Mouse (Mus musculus) heart, adult 11 months (tissue): Measurements from ENCODE around the gene Tut1.
"Not testable (repeated sequence)": the region's sequence is repeated elsewhere in the genome, so short reads cannot be mapped to it uniquely, and the experiment has no call there.

Source experiments
- DNase-seq: peaks from one replicate; pipeline ENCODE4 v3.0.0; 2022

Gene Tut1

GRCm38 (mm10) chr19:8984255-8984868 is 30.7 kb downstream of the Tut1 start:
- DNase-seq = peak; percentile 99

GRCm38 (mm10) chr19:8985891-8986290 is 32.2 kb downstream of the Tut1 start:
- DNase-seq = peak; percentile 95

- peak; percentile 98 for DNase-seq
Measured at GRCm38 (mm10) chr19:8987816-8988215, 34.2 kb downstream of the Tut1 start.

- DNase-seq = no peak
Measured at GRCm38 (mm10) chr19:8988346-8989065, 34.9 kb downstream of the Tut1 start.

DNA sequence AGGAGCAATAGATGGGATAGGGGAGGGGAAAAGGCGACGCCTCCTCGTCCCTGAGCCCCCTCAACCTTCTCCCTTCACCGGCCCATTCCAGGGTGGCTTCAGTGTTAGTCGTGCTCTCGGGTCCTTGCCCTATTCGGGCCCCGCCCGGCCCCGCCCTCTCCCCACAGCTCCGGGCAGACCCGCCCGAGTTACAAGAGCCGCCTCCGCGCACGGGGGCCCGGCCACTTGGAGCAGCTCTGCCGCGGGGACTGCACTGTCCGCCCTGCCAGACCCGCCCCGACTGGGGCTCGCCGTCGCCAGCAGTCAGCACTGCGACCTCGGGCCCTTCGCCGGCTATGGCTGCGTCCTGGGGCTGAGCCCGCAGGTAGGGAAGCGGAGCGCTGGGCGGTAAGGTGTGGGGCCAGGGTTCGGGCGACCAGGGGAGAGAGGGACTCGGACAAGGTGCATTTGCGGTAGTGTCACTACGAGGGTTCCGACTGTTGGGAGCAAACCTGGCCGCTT is 35.5 kb downstream of the Tut1 start, which contains the start of gene Ahnak:
Gene Ahnak (plus strand): TSS at position 219 of the 501 bp plus-strand sequence.
- peak; percentile 100 for DNase-seq

DNA sequence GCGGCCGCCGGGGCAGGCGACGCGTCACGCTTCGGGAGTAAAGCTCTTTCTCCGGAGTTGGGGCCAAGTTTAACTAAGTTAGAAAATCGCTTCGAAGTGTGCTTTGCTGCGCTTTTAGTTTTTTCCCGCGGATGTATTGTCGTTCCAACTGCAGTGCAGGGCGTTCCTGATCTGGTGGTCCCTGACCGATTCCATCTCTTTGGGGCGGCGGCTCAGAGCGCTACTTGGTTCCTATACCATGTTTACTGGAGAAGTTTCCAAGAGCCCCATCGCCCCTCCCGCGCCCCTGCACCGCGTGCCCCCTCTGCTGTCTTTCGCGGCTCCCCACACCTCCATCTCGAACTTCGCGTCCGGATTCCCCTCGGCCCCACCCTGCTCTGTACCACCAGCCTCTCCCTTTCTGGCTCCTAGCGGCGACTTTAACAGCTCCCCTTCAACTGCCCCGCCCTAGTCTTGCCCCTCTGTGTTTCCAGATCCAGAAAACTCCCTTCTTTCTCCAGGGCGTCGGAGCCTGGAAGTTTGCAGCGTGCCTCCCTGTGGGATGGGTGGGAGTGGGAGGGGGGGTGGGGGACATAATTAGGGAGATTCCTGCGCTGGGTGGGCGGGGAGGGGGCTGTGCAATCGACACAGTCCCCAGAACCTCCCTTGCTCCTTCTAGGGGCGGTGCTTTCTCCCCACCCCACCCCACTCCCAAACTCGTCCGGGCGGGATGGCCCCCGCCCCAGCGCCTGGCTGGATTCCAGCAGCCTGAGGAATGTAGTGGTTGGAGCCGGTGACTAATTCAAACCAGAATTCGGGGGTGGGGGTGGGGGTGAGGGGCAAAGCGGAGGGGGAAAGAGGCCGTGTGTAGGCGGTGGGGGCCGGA is 36.2 kb downstream of the Tut1 start:
- peak; percentile 100 for DNase-seq

GRCm38 (mm10) chr19:8990432-8991102 is 36.9 kb downstream of the Tut1 start:
- DNase-seq = no peak

DNA sequence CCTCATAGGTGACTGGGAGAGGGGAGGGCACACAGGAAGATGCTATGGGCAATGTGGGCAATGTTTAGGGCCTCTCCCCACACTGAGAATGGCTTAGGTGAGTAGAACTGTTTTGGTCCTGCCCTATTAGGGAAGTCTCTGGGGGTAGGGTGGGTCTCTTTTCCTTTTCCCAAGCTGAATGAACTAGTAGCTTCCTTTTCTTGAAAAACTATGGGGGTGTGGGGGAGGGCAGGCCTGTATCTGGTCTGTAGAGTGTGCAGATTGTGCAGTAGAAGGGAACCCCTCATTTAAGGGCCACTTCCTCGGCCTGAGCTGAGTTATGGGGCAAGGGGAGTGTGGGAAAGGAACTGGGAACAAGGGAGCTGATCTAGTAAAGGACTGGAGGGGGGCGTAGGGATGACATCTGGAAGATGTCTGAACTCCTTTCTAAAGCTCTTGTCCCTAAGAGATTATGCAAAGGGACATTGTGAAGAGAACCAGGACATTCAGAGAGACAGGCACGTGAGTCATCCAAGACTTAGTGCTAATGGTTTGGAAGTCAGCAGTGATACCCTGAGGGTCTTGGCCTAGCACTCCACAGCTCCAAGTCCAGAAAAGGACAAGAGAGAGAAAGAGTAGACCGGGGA is 37.7 kb downstream of the Tut1 start:
- DNase-seq = peak; percentile 97

GRCm38 (mm10) chr19:8991871-8992735 is 38.5 kb downstream of the Tut1 start:
- DNase-seq = peak; percentile 97

- peak; percentile 100 for DNase-seq
Measured at GRCm38 (mm10) chr19:8992769-8993624, 39.4 kb downstream of the Tut1 start.

DNA sequence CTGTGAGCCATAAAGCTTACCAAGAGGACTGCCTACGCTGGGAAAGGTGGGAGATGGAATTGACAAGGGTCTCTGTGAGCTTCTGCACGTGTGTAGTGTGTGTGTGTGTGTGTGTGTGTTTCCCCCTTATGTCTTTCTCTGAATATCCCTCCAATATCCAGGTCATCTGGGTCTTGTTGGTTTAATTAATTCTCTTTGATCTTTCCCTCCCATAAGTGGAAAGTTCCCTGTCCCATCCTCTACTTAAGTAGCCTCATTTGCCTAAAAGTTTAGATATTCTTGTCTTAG is 39.9 kb downstream of the Tut1 start:
- DNase-seq = no peak

- peak; percentile 93 for DNase-seq
Measured at GRCm38 (mm10) chr19:8994813-8995607, 41.4 kb downstream of the Tut1 start.

DNA sequence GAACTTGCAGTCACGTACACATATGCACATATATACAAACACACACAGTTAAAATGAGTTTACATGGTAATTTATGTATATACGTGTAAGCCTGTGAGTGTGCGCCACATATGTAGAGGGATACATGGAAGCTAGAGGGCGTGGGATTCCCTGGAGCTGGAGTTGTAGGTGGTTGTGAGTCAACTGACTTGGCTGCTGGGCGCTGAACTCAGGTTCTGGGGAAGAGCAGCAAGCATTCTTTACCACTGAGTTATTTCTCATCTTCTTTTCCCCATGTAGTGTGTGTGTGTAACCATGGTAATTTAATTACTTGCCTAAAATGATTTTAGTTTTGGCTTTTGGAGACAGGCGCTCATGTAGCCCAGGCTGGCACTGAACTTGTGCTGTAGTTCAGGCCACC is 43.0 kb downstream of the Tut1 start:
- no peak for DNase-seq

DNA sequence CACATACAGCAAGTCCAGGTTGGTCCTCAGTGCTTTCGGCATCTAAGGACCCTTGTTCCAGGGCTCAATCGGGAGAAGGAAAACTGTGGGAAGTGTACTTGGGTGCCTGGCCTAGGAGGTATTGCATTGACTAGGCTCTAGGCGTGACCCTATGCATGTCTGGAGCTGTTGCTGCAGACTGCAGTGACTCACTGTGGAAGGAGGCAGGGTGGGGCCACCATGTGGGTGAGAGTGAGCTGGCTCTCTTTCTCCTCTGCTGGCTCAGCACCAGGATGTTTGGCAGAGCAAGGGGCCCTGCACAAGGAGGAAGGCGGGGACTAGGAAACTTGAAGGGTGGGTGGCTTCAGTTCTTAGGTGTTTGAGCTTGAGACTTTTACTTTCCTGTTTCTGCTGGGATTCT is 43.9 kb downstream of the Tut1 start:
- peak; percentile 99 for DNase-seq

DNA sequence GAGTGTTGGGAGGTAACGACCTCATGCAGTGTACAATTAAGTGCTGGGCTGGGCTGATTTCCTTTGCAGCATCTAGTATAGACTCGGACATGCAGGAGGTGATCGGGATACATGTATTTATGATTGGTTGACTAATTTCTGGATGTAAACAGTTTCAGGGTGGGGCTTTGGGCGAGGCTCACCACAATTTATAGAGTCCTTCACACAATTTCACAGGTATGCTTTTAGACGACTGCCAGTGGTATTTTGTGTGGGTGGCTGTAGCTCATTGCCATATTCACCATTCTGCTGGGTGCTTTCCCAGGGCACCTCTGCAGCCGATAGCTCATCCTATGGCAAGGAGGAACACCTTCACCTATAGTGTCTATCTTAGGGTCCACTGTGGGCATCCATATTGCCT is 44.9 kb downstream of the Tut1 start:
- no peak for DNase-seq

DNA sequence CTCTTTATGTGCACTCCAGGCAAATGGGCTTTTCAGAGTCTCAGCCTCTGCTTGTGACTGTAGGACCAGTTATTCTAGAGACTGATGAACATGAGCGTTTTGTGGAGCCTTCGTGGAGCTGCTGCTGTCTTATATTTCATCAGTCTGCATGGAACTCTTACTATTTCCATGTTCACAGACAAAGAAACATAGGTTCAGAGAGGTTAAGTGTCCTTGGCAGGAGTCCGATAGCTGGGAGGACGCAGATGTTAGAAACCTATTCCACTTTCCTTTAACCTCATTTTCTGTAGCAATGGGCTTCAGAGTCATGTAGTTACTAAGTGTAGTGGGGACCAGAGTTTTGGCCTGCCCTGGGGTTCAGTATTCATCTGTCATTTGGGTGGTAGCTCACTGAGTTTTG is 45.6 kb downstream of the Tut1 start:
- DNase-seq = no peak

- not testable (repeated sequence) for DNase-seq
Measured at GRCm38 (mm10) chr19:9006915-9007314, 53.3 kb downstream of the Tut1 start.
